Mouse (Mus musculus) limb, embryonic 14.5 days (tissue): ENCODE results near the gene Cys1. TPM values are rescaled to one million over a fixed set of nuclear protein-coding genes. Genes with fewer than 3 reads are reported as not detected.

Experiments
- ATAC-seq: fragments of 200-750 bp; cut with Nextera tagmentation; 2 replicates; pipeline ENCODE4 v1.8.0; 2017; ENCODE audit warnings: low read depth, moderate number of reproducible peaks, moderate TSS enrichment; ENCODE audit not compliant: low FRiP score
- DNase-seq: peaks from one replicate; pipeline ENCODE4 v3.0.0-alpha.2; 2015; ENCODE audit warnings: low spot score
- H3K27ac ChIP-seq: fragments of 300-500 bp; sonication (generic); replicated peaks from 2 replicates; pipeline ENCODE4 v1.5.1; 2014; ENCODE audit warnings: low read depth, mild to moderate bottlenecking, low read length, moderate library complexity, mixed read lengths
- H3K27me3 ChIP-seq: fragments of 300-500 bp; sonication (generic); 2 replicates; pipeline ENCODE4 v1.6.1; 2014; ENCODE audit warnings: low read length, mixed read lengths; ENCODE audit not compliant: control insufficient read depth, insufficient read depth
- H3K36me3 ChIP-seq: fragments of 300-500 bp; sonication (generic); 2 replicates; pipeline ENCODE4 v1.6.1; 2014; ENCODE audit warnings: mild to moderate bottlenecking, low read length, moderate library complexity, mixed read lengths; ENCODE audit not compliant: control insufficient read depth, insufficient read depth
- H3K4me1 ChIP-seq: fragments of 300-500 bp; sonication (generic); 2 replicates; pipeline ENCODE4 v1.6.1; 2014; ENCODE audit warnings: antibody characterized with exemption, low read length, mixed read lengths; ENCODE audit not compliant: control insufficient read depth, insufficient read depth
- H3K4me2 ChIP-seq: fragments of 300-500 bp; sonication (generic); replicated peaks from 2 replicates; pipeline ENCODE4 v1.6.1; 2014; ENCODE audit warnings: low read depth, mild to moderate bottlenecking, low read length, moderate library complexity; ENCODE audit not compliant: severe bottlenecking
- H3K4me3 ChIP-seq: fragments of 300-500 bp; sonication (generic); replicated peaks from 2 replicates; pipeline ENCODE4 v1.5.1; 2014; ENCODE audit warnings: low read length
- H3K9ac ChIP-seq: fragments of 300-500 bp; sonication (generic); 2 replicates; pipeline ENCODE4 v1.6.1; 2014; ENCODE audit warnings: mild to moderate bottlenecking, low read depth, low read length, moderate library complexity; ENCODE audit not compliant: severe bottlenecking
- H3K9me3 ChIP-seq: fragments of 300-500 bp; sonication (generic); 2 replicates; pipeline ENCODE4 v1.6.1; 2016; ENCODE audit warnings: low read length; ENCODE audit not compliant: control insufficient read depth
- POLR2A ChIP-seq: fragments of 200-500 bp; IDR thresholded peaks from 2 replicates; pipeline ENCODE4 v1.8.0; 2012; ENCODE audit warnings: inconsistent platforms, mild to moderate bottlenecking, moderate library complexity, borderline replicate concordance; ENCODE audit not compliant: insufficient read depth, insufficient read length; ENCODE audit errors: extremely low read depth
- WGBS: fragments of 180-500 bp; shearing (Covaris S2); extraction: QIAGEN DNeasy Blood & Tissue Kit; methylation state at CpG from one replicate; pipeline ENCODE4 v1.1.7; 2014; 5-methylcytosine and 5-hydroxymethylcytosine counted together
- polyA plus RNA-seq, 2 experiments: library from polyadenylated mRNA; depleted of rRNA in 1 of 2; stranded (reverse) in 1 of 2; unstranded in 1 of 2; fragments of >200 nt; fragmentation: Nextera tagmentation in 1 of 2; extraction: Ambion mirVana in 1 of 2; gene quantifications; 2 replicates each; pipeline versions ENCODE4 v1.2.1 to v1.2.3; 2012 to 2014

Gene Cys1
- polyA plus RNA-seq, 2 experiments, result 8.9 to 11.3 TPM

- Histone ChIP-seq H3K4me2 (no peak overlapping the region), H3K4me1 (no peaks in the 10 kb centered on the region), H3K9me3 (no peaks in the 10 kb centered on the region), H3K27me3 (no peaks in the 10 kb centered on the region), H3K4me3 (no peak overlapping the region), H3K9ac (no peak overlapping the region), H3K27ac (no peak overlapping the region), H3K36me3 (no peaks in the 10 kb centered on the region)
- ATAC-seq (no peak), DNase-seq (no peak)
- WGBS, result 80% methylated on average over 11 of the region's 12 CpGs
- no peak for TF ChIP-seq POLR2A
These were observed 57.9 kb downstream of the Cys1 start for GRCm38 (mm10) chr12:24623486-24624251.

GRCm38 (mm10) chr12:24619436-24619835 lies 62.2 kb downstream of the Cys1 start:
- Histone ChIP-seq H3K27ac (no peak overlapping the region), H3K4me1 (no peaks in the 10 kb centered on the region), H3K9me3 (no peaks in the 10 kb centered on the region), H3K36me3 (no peaks in the 10 kb centered on the region), H3K27me3 (no peaks in the 10 kb centered on the region), H3K9ac (no peak overlapping the region), H3K4me3 (no peak overlapping the region), H3K4me2 (no peak overlapping the region)
- no peak for TF ChIP-seq POLR2A
- WGBS, result 84% methylated on average over 4 of the region's 4 CpGs
- ATAC-seq (no peak), DNase-seq (no peak)

Other genes with a start within 250 kb of the Cys1 start
- gene Taf1b, start 183.5 kb downstream of the Cys1 start, polyA plus RNA-seq (2012; rRNA removed), result 13.1 and 19.5 TPM in 2 replicates
- gene Taf1b, start 183.5 kb downstream of the Cys1 start, polyA plus RNA-seq (2014; fragmentation: Nextera tagmentation; extraction: Ambion mirVana), result 28.0 and 30.6 TPM in 2 replicates
- gene Grhl1, start 109.5 kb downstream of the Cys1 start, polyA plus RNA-seq (2012; rRNA removed), result 7.6 and 10.6 TPM in 2 replicates
- gene Grhl1, start 109.5 kb downstream of the Cys1 start, polyA plus RNA-seq (2014; fragmentation: Nextera tagmentation; extraction: Ambion mirVana), result 18.5 and 22.7 TPM in 2 replicates
- 12.1 and 15.6 TPM in 2 replicates for gene Klf11, start 30.5 kb downstream of the Cys1 start, polyA plus RNA-seq (2012; rRNA removed)
- 13.3 and 16.4 TPM in 2 replicates for gene Klf11, start 30.5 kb downstream of the Cys1 start, polyA plus RNA-seq (2014; fragmentation: Nextera tagmentation; extraction: Ambion mirVana)
- gene Rrm2, start 26.4 kb upstream of the Cys1 start, polyA plus RNA-seq (2012; rRNA removed), result 60.6 and 67.2 TPM in 2 replicates
- 128 and 135 TPM in 2 replicates for gene Rrm2, start 26.4 kb upstream of the Cys1 start, polyA plus RNA-seq (2014; fragmentation: Nextera tagmentation; extraction: Ambion mirVana)
- gene Mboat2, start 149.1 kb upstream of the Cys1 start, polyA plus RNA-seq (2012; rRNA removed), result 24.7 and 25.2 TPM in 2 replicates
- 66.4 and 70.5 TPM in 2 replicates for gene Mboat2, start 149.1 kb upstream of the Cys1 start, polyA plus RNA-seq (2014; fragmentation: Nextera tagmentation; extraction: Ambion mirVana)